Mouse (Mus musculus): ENCODE data around the gene Vmn2r71. TPM values are rescaled to one million over a fixed set of nuclear protein-coding genes. Genes with fewer than 3 reads are reported as not detected.

The Vmn2r71 gene
- polyA plus RNA-seq (2017; shearing (Covaris generic)): not detected

GRCm38 (mm10) chr7:85562787-85563186 is at the start of gene Vmn2r71:
Gene Vmn2r71, plus strand, starts transcription at chr7:85563087.

GRCm38 (mm10) chr7:85569092-85569491 is 6.2 kb downstream of the Vmn2r71 start, which contains the start of gene Vmn2r70:
Gene Vmn2r70, minus strand, starts transcription at chr7:85569192.

Other genes with a start within 250 kb of the Vmn2r71 start
- not detected for gene Vmn2r69, start 147.2 kb upstream of the Vmn2r71 start, polyA plus RNA-seq (2017; shearing (Covaris generic))
- gene Vmn2r70, start 6.1 kb downstream of the Vmn2r71 start, polyA plus RNA-seq (2017; shearing (Covaris generic)): not detected
- gene Vmn2r72, start 192.0 kb downstream of the Vmn2r71 start, polyA plus RNA-seq (2017; shearing (Covaris generic)): not detected